Mouse (Mus musculus): ENCODE measurements around the gene Rere. TPM values are rescaled to one million over a fixed set of nuclear protein-coding genes. Genes with fewer than 3 reads are reported as not detected.

The Rere gene
- total and polyA plus RNA-seq, 2 experiments from 2014 or later: 25.9 to 32.9 TPM

DNA sequence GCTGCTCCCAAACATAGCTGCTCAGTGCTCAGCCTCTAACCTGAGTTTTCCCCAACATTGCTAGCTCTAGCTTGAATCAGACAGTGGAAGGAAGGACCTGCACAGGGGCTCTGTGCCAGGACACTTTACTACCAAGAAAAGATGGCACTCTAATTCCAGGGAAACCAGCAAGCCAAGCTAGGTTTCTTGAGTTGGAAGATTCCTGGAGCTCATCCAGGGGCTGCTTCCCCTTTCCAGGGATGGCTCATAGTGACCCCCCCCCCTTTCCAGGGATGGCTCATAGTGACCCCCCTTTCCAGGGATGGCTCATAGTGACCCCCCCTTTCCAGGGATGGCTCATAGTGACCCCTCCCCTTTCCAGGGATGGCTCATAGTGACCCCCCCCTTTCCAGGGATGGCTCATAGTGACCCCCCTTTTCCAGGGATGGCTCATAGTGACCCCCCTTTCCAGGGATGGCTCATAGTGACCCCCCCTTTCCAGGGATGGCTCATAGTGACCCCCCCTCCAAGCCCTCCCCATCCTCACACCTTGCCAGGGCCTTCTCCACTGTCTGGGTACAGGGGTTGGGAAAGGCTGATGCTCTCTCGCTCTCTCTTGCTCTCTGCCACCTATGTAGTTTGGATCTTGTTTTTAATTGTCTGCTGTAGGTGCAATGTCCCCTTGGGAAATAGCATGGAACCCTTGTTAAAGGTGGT lies 322.1 kb downstream of the Rere start:
- no peak overlapping the region for H3K9ac ChIP-seq (replicated peaks; ENCODE audit: low read length)
- H3K27me3 ChIP-seq (ENCODE audit: insufficient read depth, low read length): no peaks in the 10 kb centered on the region
- no peak overlapping the region for H3K4me2 ChIP-seq (ENCODE audit: low read depth, low read length)
- H3K9me3 ChIP-seq (ENCODE audit: low read length): no peaks in the 10 kb centered on the region
- no peak for ATAC-seq
- H3K4me1 ChIP-seq (ENCODE audit: insufficient read depth, low read length): peaks cover 16% of the 10 kb centered on the region
- TF ChIP-seq CTCF (IDR thresholded peaks at IDR 0.05; ENCODE audit: low read depth): no peak
- no peak for DNase-seq (ENCODE audit: low spot score)
- 100% methylated on average over 1 of the region's 1 CpGs for WGBS
- H3K4me3 ChIP-seq (ENCODE audit: low read length): no peak overlapping the region
- no peak overlapping the region for H3K27ac ChIP-seq
- no peaks in the 10 kb centered on the region for H3K36me3 ChIP-seq (ENCODE audit: insufficient read depth, low read length)

DNA sequence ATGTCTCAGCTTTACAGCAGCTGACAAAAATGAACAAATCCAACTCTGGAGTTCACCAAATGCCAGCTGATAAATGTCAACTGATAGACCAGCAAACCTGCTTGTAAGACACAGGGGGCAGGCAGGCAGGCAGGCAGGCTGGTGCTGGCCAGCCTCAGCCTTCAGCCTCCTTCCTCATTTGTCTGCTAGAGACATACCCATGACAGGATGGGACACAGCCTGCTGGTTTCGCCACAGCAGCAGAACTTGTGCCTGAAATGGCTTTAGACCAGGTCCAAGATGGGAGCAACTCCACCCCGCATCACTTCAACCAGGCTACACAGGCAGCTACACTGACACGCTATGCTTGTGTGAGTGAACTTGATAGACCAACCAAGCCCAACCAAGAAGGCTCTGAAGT lies 324.4 kb downstream of the Rere start:
- no peak for TF ChIP-seq CTCF (IDR thresholded peaks at IDR 0.05; ENCODE audit: low read depth)
- 80% methylated on average over 3 of the region's 3 CpGs for WGBS
- H3K27ac ChIP-seq: peak overlapping the region; percentile 72
- ATAC-seq: no peak
- no peaks in the 10 kb centered on the region for H3K9me3 ChIP-seq (ENCODE audit: low read length)
- H3K9ac ChIP-seq (replicated peaks; ENCODE audit: low read length): no peak overlapping the region
- peaks cover 14% of the 10 kb centered on the region for H3K4me1 ChIP-seq (ENCODE audit: insufficient read depth, low read length)
- no peaks in the 10 kb centered on the region for H3K27me3 ChIP-seq (ENCODE audit: insufficient read depth, low read length)
- no peaks in the 10 kb centered on the region for H3K36me3 ChIP-seq (ENCODE audit: insufficient read depth, low read length)
- H3K4me3 ChIP-seq (ENCODE audit: low read length): no peak overlapping the region
- no peak overlapping the region for H3K4me2 ChIP-seq (ENCODE audit: low read depth, low read length)
- DNase-seq (ENCODE audit: low spot score): no peak

DNA sequence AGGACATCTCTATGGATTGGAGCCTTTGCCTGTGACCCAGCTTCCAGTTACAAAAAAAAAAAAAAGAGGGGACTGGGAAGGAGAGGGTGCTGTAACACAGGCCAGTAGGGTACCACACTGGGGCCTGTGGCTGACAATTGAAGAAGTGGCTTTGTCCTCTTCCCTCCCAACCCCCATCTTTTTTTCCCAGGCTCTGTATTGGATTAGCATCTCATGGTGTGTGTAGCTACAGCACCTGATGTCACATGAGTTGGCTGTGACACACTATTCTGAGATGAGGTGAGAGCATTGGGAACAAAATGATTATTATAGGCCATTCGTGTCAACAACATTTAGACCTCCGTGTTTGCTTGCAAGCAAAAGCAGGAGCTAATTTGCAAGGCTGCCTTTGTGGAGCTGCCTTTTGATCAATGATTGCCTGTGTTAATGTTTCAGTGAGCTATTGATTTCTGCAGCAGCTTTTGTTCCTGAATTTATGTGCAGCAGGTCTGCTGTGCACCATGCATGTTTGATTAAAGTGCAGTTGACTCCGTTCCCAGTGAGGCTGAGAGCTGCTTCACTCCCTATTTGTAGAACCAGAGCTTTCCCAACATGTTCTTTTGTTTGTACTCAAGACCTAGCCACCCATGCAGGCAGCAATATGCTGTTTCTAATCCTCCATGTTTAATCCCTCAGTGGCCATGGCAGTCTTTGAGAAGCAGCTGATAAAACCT lies 325.2 kb downstream of the Rere start:
- H3K36me3 ChIP-seq (ENCODE audit: insufficient read depth, low read length): 0 out of 2 replicates have a peak, but pooled peaks cover 2% of the 10 kb centered on the region
- 17% methylated on average over 3 of the region's 3 CpGs for WGBS
- TF ChIP-seq CTCF (IDR thresholded peaks at IDR 0.05; ENCODE audit: low read depth): no peak
- ATAC-seq (peak; percentile 76), DNase-seq (ENCODE audit: low spot score) (peak; percentile 64)
- peak overlapping the region; percentile 72 for H3K27ac ChIP-seq
- no peak overlapping the region for H3K9ac ChIP-seq (replicated peaks; ENCODE audit: low read length)
- no peak overlapping the region for H3K4me3 ChIP-seq (ENCODE audit: low read length)
- H3K4me2 ChIP-seq (ENCODE audit: low read depth, low read length): no peak overlapping the region
- no peaks in the 10 kb centered on the region for H3K9me3 ChIP-seq (ENCODE audit: low read length)
- H3K4me1 ChIP-seq (ENCODE audit: insufficient read depth, low read length): peaks cover 14% of the 10 kb centered on the region
- H3K27me3 ChIP-seq (ENCODE audit: insufficient read depth, low read length): no peaks in the 10 kb centered on the region

DNA sequence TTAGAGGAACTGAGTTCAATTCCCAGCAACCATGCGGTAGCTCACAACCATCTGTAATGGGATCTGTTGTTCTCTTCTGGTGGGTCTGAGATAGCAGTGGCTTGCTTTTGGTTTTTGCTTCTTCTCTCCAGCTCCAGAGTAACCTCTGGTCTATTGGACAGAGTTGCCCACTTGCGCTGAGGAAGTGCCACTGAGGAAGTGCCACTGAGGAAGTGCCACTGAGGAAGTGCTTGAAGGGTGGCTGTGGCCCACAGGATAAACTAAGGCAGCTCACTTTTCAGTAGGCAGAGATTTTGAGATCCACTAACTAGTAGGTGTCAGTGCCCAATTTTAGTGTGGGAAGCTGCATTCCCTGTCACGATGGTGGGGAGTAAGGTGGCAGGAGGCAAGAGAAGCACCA lies 327.2 kb downstream of the Rere start:
- Histone ChIP-seq H3K27ac (no peak overlapping the region), H3K4me3 (ENCODE audit: low read length) (no peak overlapping the region), H3K27me3 (ENCODE audit: insufficient read depth, low read length) (no peaks in the 10 kb centered on the region), H3K4me1 (ENCODE audit: insufficient read depth, low read length) (peaks cover 14% of the 10 kb centered on the region), H3K9me3 (ENCODE audit: low read length) (no peaks in the 10 kb centered on the region), H3K9ac (replicated peaks; ENCODE audit: low read length) (no peak overlapping the region), H3K4me2 (ENCODE audit: low read depth, low read length) (no peak overlapping the region), H3K36me3 (ENCODE audit: insufficient read depth, low read length) (peaks cover 20% of the 10 kb centered on the region; the same call in 1 of the 2 replicates)
- ATAC-seq (no peak), DNase-seq (ENCODE audit: low spot score) (no peak)
- 96% methylated on average over 3 of the region's 3 CpGs for WGBS
- no peak for TF ChIP-seq CTCF (IDR thresholded peaks at IDR 0.05; ENCODE audit: low read depth)

DNA sequence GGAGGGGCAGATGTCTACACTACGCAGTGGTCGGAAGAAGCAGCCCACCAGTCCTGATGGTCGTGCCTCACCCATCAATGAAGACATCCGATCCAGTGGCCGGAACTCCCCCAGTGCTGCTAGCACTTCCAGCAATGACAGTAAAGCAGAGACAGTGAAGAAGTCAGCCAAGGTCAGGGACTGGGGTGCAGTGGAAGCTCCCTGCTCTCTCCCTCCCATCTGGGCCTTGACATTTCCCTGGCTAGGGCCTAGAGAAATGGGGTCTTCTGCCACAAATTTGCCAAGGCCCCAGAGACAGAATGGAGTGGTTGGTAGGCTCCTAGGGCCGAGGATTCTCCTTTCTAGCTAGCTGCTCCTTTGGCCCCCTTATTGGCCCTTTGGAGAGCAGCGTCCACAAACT lies 332.3 kb downstream of the Rere start:
- WGBS: 94% methylated on average over 7 of the region's 7 CpGs
- H3K27ac ChIP-seq: no peak overlapping the region
- no peak overlapping the region for H3K4me3 ChIP-seq (ENCODE audit: low read length)
- H3K36me3 ChIP-seq (ENCODE audit: insufficient read depth, low read length): peaks cover 63% of the 10 kb centered on the region
- H3K4me1 ChIP-seq (ENCODE audit: insufficient read depth, low read length): no peaks in the 10 kb centered on the region
- no peaks in the 10 kb centered on the region for H3K27me3 ChIP-seq (ENCODE audit: insufficient read depth, low read length)
- no peak overlapping the region for H3K4me2 ChIP-seq (ENCODE audit: low read depth, low read length)
- ATAC-seq (no peak), DNase-seq (ENCODE audit: low spot score) (no peak)
- no peak overlapping the region for H3K9ac ChIP-seq (replicated peaks; ENCODE audit: low read length)
- TF ChIP-seq CTCF (IDR thresholded peaks at IDR 0.05; ENCODE audit: low read depth): no peak
- no peaks in the 10 kb centered on the region for H3K9me3 ChIP-seq (ENCODE audit: low read length)

DNA sequence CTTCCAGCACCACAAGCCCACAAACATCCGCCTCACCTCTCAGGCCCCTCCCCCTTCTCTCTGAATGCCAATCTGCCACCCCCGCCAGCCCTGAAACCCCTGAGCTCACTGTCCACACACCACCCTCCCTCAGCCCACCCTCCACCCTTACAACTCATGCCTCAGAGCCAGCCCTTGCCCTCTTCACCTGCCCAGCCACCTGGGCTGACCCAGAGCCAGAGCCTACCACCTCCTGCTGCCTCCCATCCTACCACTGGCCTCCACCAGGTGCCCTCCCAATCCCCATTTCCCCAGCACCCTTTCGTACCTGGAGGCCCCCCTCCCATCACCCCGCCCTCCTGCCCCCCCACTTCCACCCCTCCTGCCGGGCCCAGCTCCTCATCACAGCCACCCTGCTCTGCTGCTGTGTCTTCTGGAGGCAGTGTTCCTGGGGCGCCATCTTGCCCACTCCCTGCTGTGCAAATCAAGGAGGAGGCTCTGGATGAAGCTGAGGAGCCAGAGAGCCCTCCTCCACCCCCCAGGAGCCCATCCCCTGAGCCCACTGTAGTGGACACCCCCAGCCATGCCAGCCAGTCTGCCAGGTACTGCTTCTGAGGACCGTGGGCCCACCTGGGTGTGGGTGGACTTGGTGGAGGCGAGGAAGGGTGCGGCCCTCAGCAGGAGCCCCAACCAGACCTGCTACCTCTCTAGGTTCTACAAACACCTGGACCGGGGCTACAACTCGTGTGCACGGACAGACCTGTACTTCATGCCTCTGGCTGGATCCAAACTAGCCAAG lies 334.0 kb downstream of the Rere start:
- no peak for TF ChIP-seq CTCF (IDR thresholded peaks at IDR 0.05; ENCODE audit: low read depth)
- no peaks in the 10 kb centered on the region for H3K27me3 ChIP-seq (ENCODE audit: insufficient read depth, low read length)
- H3K4me1 ChIP-seq (ENCODE audit: insufficient read depth, low read length): no peaks in the 10 kb centered on the region
- no peak overlapping the region for H3K4me3 ChIP-seq (ENCODE audit: low read length)
- peak overlapping the region; percentile 16; the same call in 1 of the 2 replicates for H3K27ac ChIP-seq
- H3K9me3 ChIP-seq (ENCODE audit: low read length): no peaks in the 10 kb centered on the region
- no peak overlapping the region for H3K4me2 ChIP-seq (ENCODE audit: low read depth, low read length)
- ATAC-seq (peak; percentile 25; the same call in 1 of the 2 replicates), DNase-seq (ENCODE audit: low spot score) (no peak)
- peaks cover 72% of the 10 kb centered on the region for H3K36me3 ChIP-seq (ENCODE audit: insufficient read depth, low read length)
- H3K9ac ChIP-seq (replicated peaks; ENCODE audit: low read length): no peak overlapping the region
- 90% methylated on average over 12 of the region's 12 CpGs for WGBS
